Mouse (Mus musculus) liver, embryonic 15.5 days (tissue): ENCODE measurements around the gene Ephb3. TPM values are rescaled to one million over a fixed set of nuclear protein-coding genes. Genes with fewer than 3 reads are reported as not detected.

ENCODE experiments used
- ATAC-seq: fragments of 200-750 bp; cut with Nextera tagmentation; 2 replicates; pipeline ENCODE4 v1.8.0; 2017; ENCODE audit warnings: moderate number of reproducible peaks, mild to moderate bottlenecking, moderate library complexity; ENCODE audit not compliant: insufficient read depth
- H3K27ac ChIP-seq: fragments of 300-500 bp; sonication (generic); replicated peaks from 2 replicates; pipeline ENCODE4 v1.5.1; 2015; ENCODE audit warnings: mild to moderate bottlenecking, inconsistent platforms
- H3K27me3 ChIP-seq: fragments of 300-500 bp; sonication (generic); 2 replicates; pipeline ENCODE4 v1.6.1; 2015; ENCODE audit warnings: mild to moderate bottlenecking, inconsistent platforms
- H3K36me3 ChIP-seq: fragments of 300-500 bp; sonication (generic); replicated peaks from 2 replicates; pipeline ENCODE4 v1.6.1; 2015; ENCODE audit warnings: moderate library complexity, mild to moderate bottlenecking, inconsistent platforms
- H3K4me1 ChIP-seq: fragments of 300-500 bp; sonication (generic); replicated peaks from 2 replicates; pipeline ENCODE4 v1.6.1; 2015; ENCODE audit warnings: inconsistent platforms
- H3K4me2 ChIP-seq: fragments of 300-500 bp; sonication (generic); 2 replicates; pipeline ENCODE4 v1.6.1; 2015; ENCODE audit warnings: moderate library complexity, mild to moderate bottlenecking, inconsistent platforms
- H3K4me3 ChIP-seq: fragments of 300-500 bp; sonication (generic); replicated peaks from 2 replicates; pipeline ENCODE4 v1.5.1; 2015; ENCODE audit warnings: mild to moderate bottlenecking, inconsistent platforms
- H3K9ac ChIP-seq: fragments of 300-500 bp; sonication (generic); 2 replicates; pipeline ENCODE4 v1.6.1; 2015; ENCODE audit warnings: moderate library complexity, mild to moderate bottlenecking, inconsistent platforms
- H3K9me3 ChIP-seq: fragments of 300-500 bp; sonication (generic); replicated peaks from 2 replicates; pipeline ENCODE4 v1.6.1; 2016; ENCODE audit warnings: inconsistent platforms
- WGBS: fragments of 180-500 bp; shearing (Covaris S2); methylation state at CpG from one replicate; pipeline ENCODE4 v1.1.7; 2015; ENCODE audit warnings: mixed read lengths; ENCODE audit not compliant: insufficient replicate concordance; 5-methylcytosine and 5-hydroxymethylcytosine counted together
- polyA plus RNA-seq: library from polyadenylated mRNA; unstranded; fragments of >200 nt; fragmentation: Nextera tagmentation; extraction: Ambion mirVana; gene quantifications from 2 replicates; pipeline ENCODE4 v1.2.1, GENCODE M21; 2015

Ephb3 gene
- polyA plus RNA-seq, 1 experiment from 2014 or later = 0.52 TPM

- Histone ChIP-seq H3K27me3 (0 out of 2 replicates have a peak, but pooled peaks cover 9% of the 10 kb centered on the region), H3K27ac (no peak overlapping the region), H3K9me3 (no peaks in the 10 kb centered on the region), H3K4me3 (no peak overlapping the region), H3K4me1 (no peaks in the 10 kb centered on the region), H3K36me3 (no peaks in the 10 kb centered on the region), H3K4me2 (no peak overlapping the region), H3K9ac (no peak overlapping the region)
- no peak for ATAC-seq
- WGBS = 63% methylated on average over 14 of the region's 14 CpGs
Measured at GRCm38 (mm10) chr16:21191569-21191968, 13.0 kb upstream of the Ephb3 start.

- Histone ChIP-seq H3K4me1 (no peaks in the 10 kb centered on the region), H3K4me2 (no peak overlapping the region), H3K36me3 (no peaks in the 10 kb centered on the region), H3K4me3 (no peak overlapping the region), H3K27me3 (0 out of 2 replicates have a peak, but pooled peaks cover 9% of the 10 kb centered on the region), H3K27ac (no peak overlapping the region), H3K9me3 (no peaks in the 10 kb centered on the region), H3K9ac (no peak overlapping the region)
- 26% methylated on average over 7 of the region's 7 CpGs for WGBS
- no peak for ATAC-seq
Measured at GRCm38 (mm10) chr16:21192509-21193354, 11.8 kb upstream of the Ephb3 start.

GRCm38 (mm10) chr16:21194182-21194581 lies 10.4 kb upstream of the Ephb3 start:
- no peak overlapping the region for H3K4me2 ChIP-seq
- 65% methylated on average over 12 of the region's 12 CpGs for WGBS
- H3K36me3 ChIP-seq = no peaks in the 10 kb centered on the region
- no peak for ATAC-seq
- 0 out of 2 replicates have a peak, but pooled peaks cover 9% of the 10 kb centered on the region for H3K27me3 ChIP-seq
- no peaks in the 10 kb centered on the region for H3K9me3 ChIP-seq
- H3K27ac ChIP-seq = no peak overlapping the region
- H3K9ac ChIP-seq = no peak overlapping the region
- H3K4me1 ChIP-seq = no peaks in the 10 kb centered on the region
- no peak overlapping the region for H3K4me3 ChIP-seq

- no peak overlapping the region for H3K4me2 ChIP-seq
- ATAC-seq = no peak
- H3K9ac ChIP-seq = no peak overlapping the region
- no peak overlapping the region for H3K27ac ChIP-seq
- H3K27me3 ChIP-seq = 0 out of 2 replicates have a peak, but pooled peaks cover 9% of the 10 kb centered on the region
- H3K36me3 ChIP-seq = no peaks in the 10 kb centered on the region
- WGBS = 68% methylated on average over 8 of the region's 8 CpGs
- H3K4me3 ChIP-seq = no peak overlapping the region
- no peaks in the 10 kb centered on the region for H3K4me1 ChIP-seq
- H3K9me3 ChIP-seq = no peaks in the 10 kb centered on the region
Measured at GRCm38 (mm10) chr16:21195260-21195866, 9.2 kb upstream of the Ephb3 start.

GRCm38 (mm10) chr16:21196576-21196975 lies 8.0 kb upstream of the Ephb3 start:
- no peak for ATAC-seq
- Histone ChIP-seq H3K27me3 (peaks cover 18% of the 10 kb centered on the region; the same call in 1 of the 2 replicates), H3K27ac (no peak overlapping the region), H3K4me3 (no peak overlapping the region), H3K36me3 (no peaks in the 10 kb centered on the region), H3K9ac (no peak overlapping the region), H3K4me2 (no peak overlapping the region), H3K9me3 (no peaks in the 10 kb centered on the region), H3K4me1 (no peaks in the 10 kb centered on the region)
- WGBS = 64% methylated on average over 3 of the region's 3 CpGs

GRCm38 (mm10) chr16:21197542-21197941 lies 7.0 kb upstream of the Ephb3 start:
- Histone ChIP-seq H3K4me3 (no peak overlapping the region), H3K27me3 (peaks cover 28% of the 10 kb centered on the region), H3K36me3 (no peaks in the 10 kb centered on the region), H3K4me1 (no peaks in the 10 kb centered on the region), H3K27ac (no peak overlapping the region), H3K9ac (no peak overlapping the region), H3K4me2 (no peak overlapping the region), H3K9me3 (no peaks in the 10 kb centered on the region)
- WGBS = 29% methylated on average over 4 of the region's 4 CpGs
- no peak for ATAC-seq

- no peak overlapping the region for H3K4me3 ChIP-seq
- 59% methylated on average over 7 of the region's 7 CpGs for WGBS
- no peak overlapping the region for H3K4me2 ChIP-seq
- H3K36me3 ChIP-seq = no peaks in the 10 kb centered on the region
- no peaks in the 10 kb centered on the region for H3K9me3 ChIP-seq
- ATAC-seq = no peak
- no peak overlapping the region for H3K27ac ChIP-seq
- no peak overlapping the region for H3K9ac ChIP-seq
- H3K27me3 ChIP-seq = peaks cover 31% of the 10 kb centered on the region
- H3K4me1 ChIP-seq = no peaks in the 10 kb centered on the region
Measured at GRCm38 (mm10) chr16:21198006-21198405, 6.5 kb upstream of the Ephb3 start.

- no peaks in the 10 kb centered on the region for H3K36me3 ChIP-seq
- no peaks in the 10 kb centered on the region for H3K9me3 ChIP-seq
- ATAC-seq = no peak
- H3K27me3 ChIP-seq = peaks cover 34% of the 10 kb centered on the region
- H3K9ac ChIP-seq = no peak overlapping the region
- H3K4me1 ChIP-seq = no peaks in the 10 kb centered on the region
- H3K27ac ChIP-seq = no peak overlapping the region
- no peak overlapping the region for H3K4me3 ChIP-seq
- WGBS = 3% methylated on average over 1 of the region's 1 CpGs
- no peak overlapping the region for H3K4me2 ChIP-seq
Measured at GRCm38 (mm10) chr16:21198529-21198928, 6.0 kb upstream of the Ephb3 start.

- 62% methylated on average over 8 of the region's 8 CpGs for WGBS
- no peaks in the 10 kb centered on the region for H3K36me3 ChIP-seq
- H3K9me3 ChIP-seq = no peaks in the 10 kb centered on the region
- H3K4me2 ChIP-seq = no peak overlapping the region
- H3K27ac ChIP-seq = no peak overlapping the region
- no peak overlapping the region for H3K9ac ChIP-seq
- H3K4me3 ChIP-seq = no peak overlapping the region
- peaks cover 2% of the 10 kb centered on the region; the same call in 1 of the 2 replicates for H3K4me1 ChIP-seq
- no peak for ATAC-seq
- H3K27me3 ChIP-seq = peaks cover 40% of the 10 kb centered on the region
Measured at GRCm38 (mm10) chr16:21199426-21199825, 5.1 kb upstream of the Ephb3 start.

- no peak for ATAC-seq
- 62% methylated on average over 4 of the region's 4 CpGs for WGBS
- peaks cover 10% of the 10 kb centered on the region for H3K4me1 ChIP-seq
- H3K9me3 ChIP-seq = no peaks in the 10 kb centered on the region
- H3K27me3 ChIP-seq = peaks cover 70% of the 10 kb centered on the region
- no peak overlapping the region for H3K9ac ChIP-seq
- no peak overlapping the region for H3K4me2 ChIP-seq
- no peak overlapping the region for H3K27ac ChIP-seq
- H3K4me3 ChIP-seq = no peak overlapping the region
- no peaks in the 10 kb centered on the region for H3K36me3 ChIP-seq
Measured at GRCm38 (mm10) chr16:21202731-21203130, 1.8 kb upstream of the Ephb3 start.

GRCm38 (mm10) chr16:21205093-21205886 lies 735 bp downstream of the Ephb3 start:
- WGBS = 2% methylated on average over 60 of the region's 60 CpGs
- no peak overlapping the region for H3K27ac ChIP-seq
- H3K9ac ChIP-seq = no peak overlapping the region

More at GRCm38 (mm10) chr16:21205093-21205886, 735 bp downstream of the Ephb3 start:
- Histone ChIP-seq H3K4me2 (peak overlapping the region; percentile 68), H3K4me1 (peaks cover 10% of the 10 kb centered on the region), H3K9me3 (no peaks in the 10 kb centered on the region), H3K4me3 (peak overlapping the region; percentile 51), H3K27me3 (peaks cover 96% of the 10 kb centered on the region), H3K36me3 (no peaks in the 10 kb centered on the region)
- ATAC-seq = no peak
